Mouse (Mus musculus) monocyte, adult 2 months (primary cell): ENCODE measurements around the gene Tmem240.
"Not testable (repeated sequence)": the region's sequence is repeated elsewhere in the genome, so short reads cannot be mapped to it uniquely, and the experiment has no call there.

Source experiments
- DNase-seq, 2 experiments: peaks; one replicate each; pipeline ENCODE4 v3.0.0; 2022; ENCODE audit warnings: low spot score in 2 of 2, low read depth in 1 of 2

Gene Tmem240

GRCm38 (mm10) chr4:155734951-155735702, 527 bp downstream of the Tmem240 start:
- no peak for DNase-seq

DNA sequence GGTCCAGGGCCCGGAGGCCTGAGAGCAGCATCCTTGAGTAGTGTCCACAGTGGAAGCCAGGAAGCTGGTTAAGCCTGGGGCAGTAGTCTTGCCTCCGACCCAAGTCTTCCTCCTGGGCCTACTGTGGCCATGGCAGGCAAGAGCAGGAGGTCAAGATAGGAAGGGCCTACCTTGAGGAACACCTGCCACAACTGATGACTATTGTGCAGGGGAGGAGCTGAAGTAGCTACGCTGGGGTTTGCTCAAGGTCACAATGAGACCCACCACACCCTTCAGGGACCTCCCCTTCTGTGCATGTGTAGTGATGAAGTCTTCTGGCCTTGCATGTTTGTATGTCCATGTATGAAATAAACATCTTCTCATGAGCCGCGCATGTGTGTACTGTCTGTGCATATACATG, 1.2 kb downstream of the Tmem240 start:
- DNase-seq, result no peak

GRCm38 (mm10) chr4:155736421-155736820, 1.8 kb downstream of the Tmem240 start:
- no peak for DNase-seq

DNA sequence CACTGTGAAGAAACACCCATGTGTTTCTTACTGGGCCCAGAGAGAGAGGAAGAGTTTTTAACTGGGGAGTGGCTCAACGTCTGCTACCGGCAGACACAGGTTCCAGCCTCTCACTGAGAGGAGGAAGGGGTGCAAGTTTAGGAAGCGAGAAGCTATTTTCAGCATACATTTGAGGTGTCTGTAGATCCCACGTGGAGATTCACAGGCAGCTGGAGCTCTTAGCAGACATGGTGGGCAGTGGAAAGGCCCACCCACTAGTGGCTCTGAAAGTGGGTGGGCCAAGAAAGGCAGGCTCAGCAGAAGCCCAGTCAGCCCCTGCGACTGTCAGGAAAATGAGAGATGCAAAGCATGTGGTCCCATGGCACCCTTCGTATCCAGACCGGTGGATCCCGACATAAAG, 3.7 kb downstream of the Tmem240 start:
- DNase-seq, result no peak

GRCm38 (mm10) chr4:155739152-155739551, 4.6 kb downstream of the Tmem240 start:
- no peak for DNase-seq

DNA sequence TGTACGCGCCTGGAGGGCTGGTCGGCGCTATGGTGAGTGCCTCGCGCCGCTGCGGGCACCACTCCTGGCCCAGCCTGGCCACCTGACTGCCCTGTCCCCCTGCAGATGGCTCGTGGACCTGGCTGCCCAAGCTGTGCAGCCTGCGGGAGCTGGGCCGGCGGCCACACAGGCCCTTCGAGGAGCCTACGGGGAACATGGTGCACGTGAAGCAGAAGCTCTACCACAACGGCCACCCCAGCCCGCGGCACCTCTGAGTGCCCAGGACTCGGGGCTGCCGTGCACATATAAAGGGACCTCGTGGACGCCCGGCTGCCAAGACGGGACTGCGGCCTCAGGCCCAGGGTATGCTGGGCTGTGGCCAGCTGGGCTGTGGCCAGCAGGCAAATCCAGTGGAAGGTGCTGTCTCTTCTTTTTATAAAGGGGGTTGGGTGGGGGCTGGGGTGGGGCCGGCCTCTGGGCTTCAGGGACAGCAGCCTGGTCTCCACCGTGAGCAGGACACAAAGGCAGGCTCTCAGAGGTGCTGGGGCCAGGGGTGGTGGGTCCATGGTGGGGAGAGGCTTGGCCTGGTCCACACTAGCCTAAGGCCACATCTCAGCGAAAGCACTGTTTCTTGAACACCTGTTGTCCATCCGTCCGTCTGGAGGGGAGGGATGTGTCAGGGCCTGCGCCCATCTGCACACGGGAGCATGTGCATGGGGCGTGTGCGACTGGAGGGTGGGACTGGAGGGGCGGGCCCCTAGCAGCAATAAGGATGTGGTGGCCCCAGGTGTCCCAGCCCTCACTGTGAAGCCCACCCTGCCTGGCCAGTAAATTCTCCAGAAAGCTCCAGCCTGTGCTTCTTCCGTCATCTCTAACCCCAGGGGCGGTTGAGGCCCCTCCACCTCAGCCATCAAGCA, 5.4 kb downstream of the Tmem240 start:
- DNase-seq, result no peak

- not testable (repeated sequence) for DNase-seq
Observed at GRCm38 (mm10) chr4:155740681-155741080, 6.1 kb downstream of the Tmem240 start.

DNA sequence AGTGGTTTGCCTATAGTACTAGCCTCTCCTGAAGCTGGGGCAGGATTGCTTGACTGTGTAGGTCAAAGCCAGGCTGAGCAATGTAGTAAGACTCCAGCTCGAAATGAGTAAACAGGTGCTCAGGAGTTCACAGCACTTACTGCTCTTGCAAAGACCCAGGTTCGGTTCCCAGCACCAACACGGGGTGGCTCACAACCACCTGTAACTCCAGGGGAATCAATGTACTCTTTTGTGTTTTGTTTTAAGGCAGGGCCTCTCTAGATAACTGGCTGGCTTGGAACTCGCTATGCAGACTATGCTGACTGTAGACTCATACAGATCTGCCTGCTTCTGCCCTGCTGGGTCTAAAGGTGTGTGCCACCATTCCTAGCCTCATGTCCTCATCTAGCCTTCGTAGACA, 8.1 kb downstream of the Tmem240 start:
- DNase-seq, result no peak

GRCm38 (mm10) chr4:155744474-155744873, 9.9 kb downstream of the Tmem240 start:
- no peak for DNase-seq

DNA sequence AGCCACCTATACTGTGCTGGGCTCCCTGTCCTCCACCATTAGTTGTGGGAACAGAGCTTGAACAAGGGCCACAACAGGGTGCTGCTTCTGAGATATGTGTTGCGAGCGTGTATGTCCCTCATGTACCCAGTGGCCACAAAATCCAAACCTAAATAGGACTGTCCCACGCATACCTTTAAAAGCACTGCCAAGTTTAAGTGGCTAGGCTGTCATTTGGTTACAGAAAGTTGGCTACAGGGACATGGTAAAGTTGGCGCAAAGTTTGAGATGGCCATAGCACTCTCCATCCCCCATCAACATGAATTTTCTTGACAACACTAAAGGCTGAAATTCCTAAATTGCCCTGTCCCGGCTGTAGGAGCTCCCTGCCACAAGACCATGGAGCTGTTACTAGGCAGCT, 10.5 kb downstream of the Tmem240 start:
- DNase-seq, result no peak

DNA sequence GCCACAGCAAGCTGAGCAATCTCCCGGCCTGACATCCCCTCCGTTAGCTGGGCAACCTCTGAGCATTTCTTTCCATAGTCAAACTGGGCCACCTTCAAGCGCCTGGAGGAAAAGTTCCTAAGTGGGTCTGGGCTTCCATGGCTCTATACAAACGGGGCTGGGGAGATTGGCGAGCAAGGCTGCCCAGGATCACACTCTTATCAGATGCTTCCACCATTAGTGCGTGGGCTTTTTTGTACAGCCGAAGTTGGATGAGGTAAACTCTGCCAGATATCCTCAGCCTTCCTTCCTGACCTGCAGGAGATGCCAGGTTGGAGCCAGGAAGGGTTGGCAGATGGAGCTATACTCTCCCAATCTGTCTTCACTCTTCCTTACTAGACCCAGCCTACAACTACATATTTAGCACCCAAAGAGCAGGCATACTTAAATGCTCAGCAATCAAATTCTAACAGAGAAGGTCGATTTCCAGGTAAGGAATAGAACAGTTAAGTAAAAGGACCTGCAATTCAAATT, 11.5 kb downstream of the Tmem240 start:
- no peak for DNase-seq

DNA sequence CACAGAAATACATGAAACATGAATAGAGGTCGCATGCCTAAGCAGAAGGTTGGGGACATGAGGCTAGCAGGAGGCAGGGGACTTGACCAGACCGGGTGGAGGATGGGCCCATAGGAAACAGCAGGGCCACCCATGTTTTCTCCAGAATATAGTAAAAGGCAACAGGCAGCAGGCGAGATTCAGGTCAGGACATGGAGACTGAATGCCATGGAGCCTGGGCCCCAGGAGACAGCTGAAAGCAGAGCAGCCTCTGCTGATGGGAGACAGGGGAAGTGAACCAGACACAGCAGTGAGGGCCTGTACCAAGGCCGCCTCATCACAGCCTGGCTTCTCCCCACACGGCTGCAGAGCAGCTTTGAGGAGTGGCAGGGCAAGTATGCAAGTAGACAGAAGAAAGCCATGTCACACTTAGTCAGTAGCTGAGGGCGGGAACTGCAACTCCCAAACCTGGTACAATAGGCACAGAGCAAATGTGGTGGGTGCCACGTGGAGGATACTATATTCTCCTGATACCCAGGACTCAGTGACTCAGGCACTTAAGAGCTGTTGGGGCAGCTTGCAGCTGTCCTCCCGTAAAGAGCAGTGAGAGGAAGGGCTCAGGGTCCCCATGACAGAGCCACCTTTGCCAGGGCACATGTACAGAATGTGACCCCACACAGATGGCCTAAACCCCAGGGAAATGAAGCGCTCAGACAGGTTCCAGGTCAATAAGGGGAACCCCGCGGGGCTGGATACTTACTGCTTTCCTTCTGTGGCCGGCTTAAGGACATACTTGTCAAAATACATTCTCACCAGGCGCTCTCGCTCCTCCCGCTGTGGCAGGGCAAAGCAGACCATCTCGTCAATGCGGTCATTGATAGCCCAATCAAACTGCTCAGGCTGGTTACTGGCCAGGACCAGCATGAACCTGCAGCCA, 12.2 kb downstream of the Tmem240 start:
- no peak for DNase-seq

GRCm38 (mm10) chr4:155757011-155757410, 22.4 kb downstream of the Tmem240 start:
- no peak for DNase-seq

- no peak for DNase-seq
Observed at GRCm38 (mm10) chr4:155759862-155760612, 25.4 kb downstream of the Tmem240 start.

DNA sequence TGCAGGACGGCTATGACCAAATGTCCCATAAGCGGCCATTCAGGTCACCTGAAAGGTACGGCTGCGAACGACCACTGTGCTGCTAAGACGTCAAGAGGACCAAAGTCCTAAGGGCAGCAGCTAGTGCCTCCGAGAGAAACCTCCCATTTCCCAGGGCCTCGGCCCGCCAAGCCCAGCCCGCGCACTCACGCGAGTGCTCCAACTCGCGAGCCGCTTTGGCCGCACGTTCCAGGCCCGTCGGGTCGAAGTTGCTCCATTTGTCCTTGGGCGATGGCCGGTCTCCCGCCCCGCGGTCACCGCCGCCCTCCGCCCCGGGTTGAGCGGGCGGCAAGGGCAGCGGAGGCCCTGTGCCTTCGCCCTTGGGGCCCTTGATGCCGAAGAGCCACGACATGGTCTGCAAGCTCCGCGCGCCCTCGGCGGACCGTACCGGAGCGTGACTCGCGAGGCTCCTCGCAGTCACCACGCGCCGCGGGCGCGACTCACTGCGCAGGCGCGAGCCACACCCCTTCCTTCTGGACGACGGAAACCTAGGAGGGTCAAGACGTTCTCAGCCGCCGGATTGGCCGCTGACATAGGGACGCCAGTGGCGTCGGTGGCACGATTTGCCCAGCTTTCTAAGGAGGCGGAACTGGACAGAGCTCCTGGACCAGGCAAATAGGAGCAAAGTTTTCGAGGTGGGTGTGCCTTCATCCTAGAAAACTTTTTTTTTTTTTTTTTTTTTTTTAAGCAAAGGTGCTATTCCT, 26.2 kb downstream of the Tmem240 start, which contains the start of gene Atad3a:
Atad3a (minus strand) TSS at position 481 of the 743 bp plus-strand sequence.
- DNase-seq, result peak; percentile 93 to 96

DNA sequence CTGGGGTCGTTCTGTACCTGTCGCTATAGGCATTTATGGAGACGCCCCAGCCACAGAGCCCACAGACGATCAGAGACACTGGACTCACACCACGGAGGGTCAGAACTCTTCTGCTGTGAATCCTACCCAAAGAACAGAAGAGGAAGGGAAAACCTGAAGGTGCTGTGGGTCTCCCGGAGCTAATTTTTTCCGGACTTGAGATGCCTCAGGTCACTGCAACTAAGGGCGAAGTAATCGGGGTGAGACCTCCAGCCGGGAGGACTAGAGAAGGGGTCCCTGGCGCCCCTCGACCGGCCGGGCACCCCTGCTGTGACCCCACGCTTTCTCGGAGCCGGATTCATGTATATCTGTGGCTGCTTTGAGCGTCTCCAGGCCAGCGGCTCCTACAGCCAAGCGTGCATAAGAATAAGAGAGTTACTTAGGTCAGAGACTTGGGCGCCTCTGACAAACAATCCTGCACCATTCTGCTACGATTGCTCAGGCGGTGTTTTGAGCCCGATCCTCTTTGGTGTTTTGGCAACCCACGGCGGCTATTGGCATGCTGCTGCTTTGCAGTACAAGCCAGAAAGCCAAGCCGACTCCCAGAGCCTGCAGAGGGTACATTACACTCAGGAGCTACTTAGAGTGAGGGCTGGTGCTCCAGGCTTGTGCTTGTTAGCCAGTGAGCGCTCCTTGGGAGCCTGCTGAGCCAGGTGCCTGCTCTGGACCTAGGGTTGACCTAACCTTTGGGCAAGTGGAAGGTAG, 26.9 kb downstream of the Tmem240 start:
- DNase-seq, result no peak

GRCm38 (mm10) chr4:155762357-155762756, 27.8 kb downstream of the Tmem240 start:
- no peak for DNase-seq

- no peak for DNase-seq
Observed at GRCm38 (mm10) chr4:155769496-155769879, 34.9 kb downstream of the Tmem240 start.
